Mouse (Mus musculus): ENCODE results near the gene Cpne4.

The Cpne4 gene

GRCm38 (mm10) chr9:104546986-104547385, at the start of gene Cpne4:
Gene Cpne4, plus strand, starts transcription at chr9:104547286.
- no peak for DNase-seq (ENCODE audit: low spot score)

GRCm38 (mm10) chr9:104515187-104515586, 31.9 kb upstream of the Cpne4 start:
- no peak for DNase-seq (ENCODE audit: low spot score)

GRCm38 (mm10) chr9:104535508-104535907, 11.6 kb upstream of the Cpne4 start:
- DNase-seq (ENCODE audit: low spot score), result no peak

GRCm38 (mm10) chr9:104565815-104566214, 18.7 kb downstream of the Cpne4 start:
- DNase-seq (ENCODE audit: low spot score), result no peak

- no peak for DNase-seq (ENCODE audit: low spot score)
These were observed 19.4 kb downstream of the Cpne4 start for GRCm38 (mm10) chr9:104566468-104566867.

GRCm38 (mm10) chr9:104567096-104567495, 20.0 kb downstream of the Cpne4 start:
- DNase-seq (ENCODE audit: low spot score), result no peak

- peak; percentile 61 for DNase-seq (ENCODE audit: low spot score)
These were observed 22.5 kb downstream of the Cpne4 start for GRCm38 (mm10) chr9:104569480-104570167.

- no peak for DNase-seq (ENCODE audit: low spot score)
These were observed 25.8 kb downstream of the Cpne4 start for GRCm38 (mm10) chr9:104572856-104573255.

- DNase-seq (ENCODE audit: low spot score), result peak; percentile 47
These were observed 27.4 kb downstream of the Cpne4 start for GRCm38 (mm10) chr9:104574476-104574875.

- DNase-seq (ENCODE audit: low spot score), result no peak
These were observed 35.0 kb downstream of the Cpne4 start for GRCm38 (mm10) chr9:104581921-104582624.

GRCm38 (mm10) chr9:104582675-104583074, 35.6 kb downstream of the Cpne4 start:
- DNase-seq (ENCODE audit: low spot score), result no peak

GRCm38 (mm10) chr9:104594550-104594949, 47.5 kb downstream of the Cpne4 start:
- no peak for DNase-seq (ENCODE audit: low spot score)

GRCm38 (mm10) chr9:104594979-104595378, 47.9 kb downstream of the Cpne4 start:
- DNase-seq (ENCODE audit: low spot score), result no peak

GRCm38 (mm10) chr9:104612523-104612922, 65.4 kb downstream of the Cpne4 start:
- no peak for DNase-seq (ENCODE audit: low spot score)

GRCm38 (mm10) chr9:104616691-104617090, 69.6 kb downstream of the Cpne4 start:
- DNase-seq (ENCODE audit: low spot score), result no peak

- DNase-seq (ENCODE audit: low spot score), result no peak
These were observed 76.5 kb downstream of the Cpne4 start for GRCm38 (mm10) chr9:104623564-104623963.

GRCm38 (mm10) chr9:104627816-104628215, 80.7 kb downstream of the Cpne4 start:
- DNase-seq (ENCODE audit: low spot score), result no peak

- DNase-seq (ENCODE audit: low spot score), result no peak
These were observed 82.2 kb downstream of the Cpne4 start for GRCm38 (mm10) chr9:104629282-104629681.

GRCm38 (mm10) chr9:104646348-104646994, 99.4 kb downstream of the Cpne4 start:
- DNase-seq (ENCODE audit: low spot score), result no peak

- no peak for DNase-seq (ENCODE audit: low spot score)
These were observed 105.7 kb downstream of the Cpne4 start for GRCm38 (mm10) chr9:104652691-104653261.

GRCm38 (mm10) chr9:104659758-104660157, 112.7 kb downstream of the Cpne4 start:
- no peak for DNase-seq (ENCODE audit: low spot score)

GRCm38 (mm10) chr9:104676665-104677064, 129.6 kb downstream of the Cpne4 start:
- DNase-seq (ENCODE audit: low spot score), result no peak

GRCm38 (mm10) chr9:104678571-104678970, 131.5 kb downstream of the Cpne4 start:
- no peak for DNase-seq (ENCODE audit: low spot score)
